Mouse (Mus musculus): Measurements from ENCODE around the gene Krr1. TPM values are rescaled to one million over a fixed set of nuclear protein-coding genes. Genes with fewer than 3 reads are reported as not detected.
A peak's percentile ranks its signal among the peaks of the same experiment; 100 is the strongest.
"Not testable (repeated sequence)": the region's sequence is repeated elsewhere in the genome, so short reads cannot be mapped to it uniquely, and the experiment has no call there.

The Krr1 gene
- total RNA-seq, 2 experiments from 2014 or later: 39.0 to 41.5 TPM

DNA sequence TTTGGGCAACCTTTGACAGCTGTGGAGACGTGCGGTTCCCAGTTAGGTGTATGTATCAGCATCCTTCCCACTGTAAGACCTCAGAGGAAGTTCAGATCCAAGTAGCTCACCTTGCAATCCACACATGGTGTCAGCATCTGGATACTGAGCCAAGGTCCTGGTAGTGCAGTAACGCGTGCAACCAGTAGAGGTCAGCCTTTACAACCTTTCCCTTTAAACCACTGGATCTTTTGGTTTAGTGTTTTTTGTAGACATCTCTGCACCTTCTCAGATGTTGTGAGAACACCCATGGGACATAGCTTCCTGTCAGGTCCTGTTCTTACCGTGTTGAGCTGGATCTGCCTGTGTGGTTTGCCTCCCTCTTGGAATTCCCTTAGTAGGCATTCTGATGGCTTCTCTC lies 5.1 kb downstream of the Krr1 start:
- peak; percentile 57 to 59 for DNase-seq

DNA sequence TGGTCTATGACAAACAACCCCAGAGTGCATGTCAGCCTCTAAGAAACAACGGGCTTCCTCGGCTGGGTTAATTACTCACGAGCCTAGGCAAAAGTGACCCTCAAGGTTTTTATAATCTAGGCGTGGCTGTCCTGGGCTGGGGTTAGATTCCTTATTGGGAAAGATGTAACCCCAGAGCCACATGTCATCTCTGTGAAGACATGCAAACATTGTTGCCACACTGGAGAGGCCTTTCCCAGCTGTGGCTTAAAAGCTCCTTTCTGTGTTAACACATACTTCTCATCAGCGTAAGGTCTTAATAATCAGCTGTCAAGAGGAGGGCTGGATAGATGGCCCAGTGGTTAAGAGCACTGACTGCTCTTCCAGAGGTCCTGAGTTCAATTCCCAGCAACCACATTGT lies 10.6 kb downstream of the Krr1 start:
- no peak for DNase-seq

DNA sequence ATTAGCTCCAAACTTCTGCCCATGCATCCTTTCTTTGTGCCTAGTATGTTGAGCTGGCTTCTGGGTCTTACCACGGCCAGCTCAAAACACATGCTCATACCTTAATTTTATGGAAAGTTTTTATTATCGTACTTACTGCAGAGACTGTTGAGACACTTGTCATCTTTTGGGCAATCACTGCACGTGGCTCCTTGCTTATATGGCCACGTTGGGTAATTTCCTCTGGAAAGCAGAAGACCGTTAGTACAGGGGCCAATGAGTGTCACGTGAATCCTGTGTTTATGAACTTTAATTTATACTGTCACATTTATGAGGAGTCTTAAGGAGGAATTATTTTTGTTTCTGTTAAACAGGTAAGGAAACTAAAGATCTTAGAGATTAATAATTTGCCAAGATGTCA lies 14.0 kb downstream of the Krr1 start:
- no peak for DNase-seq

DNA sequence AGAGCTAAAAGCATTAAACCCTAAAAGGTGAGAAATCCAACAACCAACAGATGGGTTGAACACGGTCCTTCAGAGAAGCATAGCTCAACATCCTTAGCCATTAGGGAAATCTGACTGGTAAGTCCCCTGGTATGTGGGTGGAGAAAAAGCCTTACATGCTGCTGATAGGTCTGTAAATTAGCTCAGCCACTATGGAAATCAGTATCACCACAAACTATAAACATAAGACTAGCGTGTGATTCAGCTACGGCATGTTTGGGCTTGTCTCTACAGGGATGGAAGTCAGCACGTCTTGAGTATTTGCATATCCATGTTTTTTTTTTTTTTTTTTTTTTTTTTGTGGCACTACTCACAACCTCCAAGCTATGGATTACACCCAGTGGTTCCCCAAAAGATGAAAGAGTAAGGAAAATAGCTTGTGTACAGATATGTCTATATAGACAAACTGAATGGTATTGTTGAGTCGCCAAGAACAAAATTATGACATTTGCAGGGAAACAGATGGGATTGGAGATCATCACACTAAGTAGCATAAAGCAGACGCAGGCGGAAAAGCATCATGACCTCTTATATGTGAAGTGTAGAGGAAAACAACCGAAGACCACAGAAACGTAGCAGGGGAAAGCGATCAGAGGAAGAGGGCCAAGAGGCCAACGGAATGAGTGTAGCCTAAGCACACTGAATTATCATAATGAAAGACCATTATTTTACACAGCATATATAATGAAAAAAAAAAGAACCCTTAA lies 23.5 kb downstream of the Krr1 start:
- no peak for DNase-seq

DNA sequence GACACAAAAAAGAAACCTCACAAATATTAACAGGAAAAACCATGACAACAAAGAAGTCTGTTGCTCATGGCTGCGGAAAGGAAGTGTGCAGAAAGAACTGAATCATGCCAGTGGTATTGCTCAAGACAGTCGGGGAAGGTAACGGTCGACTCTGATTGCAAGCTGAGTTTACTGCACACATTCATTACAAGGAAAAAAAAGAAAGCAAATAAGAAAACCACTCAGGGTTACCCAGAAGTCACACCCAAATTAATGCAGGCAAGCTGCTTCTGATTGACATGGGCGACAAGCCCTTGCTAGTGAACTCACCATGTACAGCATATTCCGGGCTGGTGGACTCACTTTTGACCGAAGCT lies 24.1 kb downstream of the Krr1 start:
- DNase-seq: no peak

DNA sequence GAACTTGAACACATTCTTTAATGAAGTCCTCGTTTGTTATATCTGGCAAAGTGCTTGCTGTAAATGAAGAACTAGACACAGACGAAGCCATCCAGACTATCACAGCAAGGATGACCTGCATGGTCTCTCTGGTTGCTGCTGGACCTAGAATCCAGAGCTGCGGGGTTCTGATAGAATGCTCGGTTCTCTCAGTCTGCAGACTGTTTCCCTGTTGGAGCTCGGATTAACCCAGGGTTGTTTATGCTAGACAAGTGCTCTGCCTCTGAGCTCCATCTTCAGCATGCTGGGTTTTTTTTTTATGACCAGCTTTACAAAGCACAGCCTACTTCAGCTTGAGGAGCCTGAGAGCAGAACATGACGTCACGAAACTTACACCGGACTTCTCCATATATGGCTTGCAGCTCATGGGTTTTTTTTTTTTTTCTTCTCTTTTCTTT lies 24.5 kb downstream of the Krr1 start:
- DNase-seq: no peak

DNA sequence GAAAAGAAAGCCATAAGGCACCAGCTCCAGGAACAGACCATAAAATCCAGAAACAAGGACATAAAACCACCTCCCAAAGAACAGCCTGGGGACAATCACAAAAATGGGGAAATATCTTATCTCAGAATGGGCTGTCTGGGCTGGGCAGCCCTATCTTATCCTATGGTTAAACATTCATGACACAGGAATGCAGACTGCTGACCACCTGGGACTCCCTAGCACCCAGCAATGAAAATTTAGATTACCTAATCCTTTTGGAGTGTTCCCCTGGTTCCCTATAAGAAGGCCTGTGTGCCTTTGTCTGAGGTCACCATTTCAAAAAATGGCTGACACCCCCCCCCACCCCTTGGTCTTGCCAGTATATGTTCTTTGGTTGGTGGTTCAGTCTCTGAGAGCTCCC lies 25.2 kb downstream of the Krr1 start:
- DNase-seq: no peak

DNA sequence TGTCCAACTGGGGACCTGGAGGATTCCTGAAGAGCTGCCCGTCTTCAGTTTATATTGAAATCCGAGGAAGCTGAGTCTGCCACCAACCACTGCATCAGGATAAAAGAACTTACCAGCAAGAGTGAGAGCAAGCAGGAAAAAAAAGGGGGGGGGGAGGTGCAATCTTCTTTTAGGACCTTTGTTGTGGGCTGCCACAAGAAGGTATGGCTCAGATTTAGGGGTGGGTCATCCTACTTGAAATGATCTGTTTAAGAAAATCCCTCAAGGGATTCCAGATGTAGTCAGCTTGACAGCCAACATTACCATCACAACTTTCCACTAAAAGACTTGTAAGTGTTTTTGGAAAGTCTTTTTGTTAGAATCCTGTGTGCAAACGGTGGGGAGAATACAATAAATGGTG lies 27.3 kb downstream of the Krr1 start:
- no peak for DNase-seq

DNA sequence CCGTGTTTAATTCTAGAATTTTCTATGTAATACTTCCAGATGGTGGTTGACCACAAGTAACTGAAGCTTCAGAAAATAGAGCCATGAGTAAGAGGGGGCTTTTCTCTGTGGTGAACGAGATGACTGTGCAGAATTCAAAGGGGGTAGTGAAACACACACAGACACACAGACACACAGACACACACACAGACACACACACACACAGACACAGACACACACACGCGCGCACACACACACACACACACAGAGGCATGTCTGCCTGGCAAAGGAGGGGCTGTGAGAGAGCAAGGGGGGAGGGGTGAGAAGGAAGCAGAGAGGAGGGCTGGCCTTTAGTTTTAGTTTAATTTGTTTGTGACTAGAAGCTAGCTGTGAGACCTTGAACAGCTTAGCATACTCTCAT lies 28.1 kb downstream of the Krr1 start:
- no peak for DNase-seq

DNA sequence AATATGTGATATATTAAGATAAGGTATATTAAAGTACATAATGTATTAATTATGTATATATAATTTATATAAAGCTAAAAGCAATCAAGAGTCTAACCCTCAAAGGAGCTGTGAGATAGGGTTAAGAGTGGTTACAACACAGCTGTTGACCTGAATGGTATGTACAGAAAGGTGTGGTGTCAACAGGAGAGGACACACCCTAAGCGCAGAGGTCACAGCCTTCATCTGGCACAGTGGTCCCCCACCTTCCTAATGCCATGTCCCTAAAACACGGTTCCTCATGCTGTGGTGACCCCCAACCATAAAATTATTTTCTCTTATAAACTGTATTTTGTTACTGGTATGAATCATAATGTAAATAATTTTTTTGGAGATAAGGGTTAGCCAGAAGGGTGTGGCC lies 28.9 kb downstream of the Krr1 start:
- DNase-seq: no peak

DNA sequence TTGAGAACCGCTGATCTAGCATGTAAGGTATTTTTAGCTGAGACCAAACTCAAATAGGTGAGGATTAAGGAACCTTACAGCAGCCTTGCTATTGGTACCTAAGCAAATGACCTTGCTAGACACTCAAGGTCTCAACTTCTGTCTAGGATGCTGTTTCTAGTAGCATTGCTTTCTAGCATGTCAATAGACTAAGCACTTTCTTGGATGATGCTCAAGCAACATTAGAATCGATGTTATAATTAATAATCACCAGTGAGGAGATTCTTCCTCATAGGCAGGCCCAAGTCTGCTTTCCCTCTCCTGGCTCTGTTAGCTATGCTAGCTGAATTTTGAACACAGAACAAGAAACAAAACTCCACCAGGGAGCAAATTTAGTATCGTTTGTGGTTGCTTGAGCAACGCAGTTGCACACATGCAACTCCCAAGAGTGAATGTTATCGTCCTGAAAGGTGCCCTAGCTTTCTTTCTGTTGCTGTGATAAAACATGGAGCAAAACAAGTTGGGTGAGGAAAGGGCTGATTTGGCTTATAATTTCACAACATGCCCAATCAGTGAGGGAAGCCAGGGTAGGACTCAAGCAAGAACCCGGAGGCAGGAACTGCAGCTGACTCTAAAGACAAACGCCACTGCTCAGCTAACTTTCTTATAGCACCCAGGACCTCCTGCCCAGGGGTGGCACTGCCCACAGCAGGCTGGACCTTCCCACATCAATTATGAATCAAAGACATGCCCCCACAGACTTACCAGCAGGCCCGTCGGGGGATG lies 29.5 kb downstream of the Krr1 start:
- DNase-seq: no peak

DNA sequence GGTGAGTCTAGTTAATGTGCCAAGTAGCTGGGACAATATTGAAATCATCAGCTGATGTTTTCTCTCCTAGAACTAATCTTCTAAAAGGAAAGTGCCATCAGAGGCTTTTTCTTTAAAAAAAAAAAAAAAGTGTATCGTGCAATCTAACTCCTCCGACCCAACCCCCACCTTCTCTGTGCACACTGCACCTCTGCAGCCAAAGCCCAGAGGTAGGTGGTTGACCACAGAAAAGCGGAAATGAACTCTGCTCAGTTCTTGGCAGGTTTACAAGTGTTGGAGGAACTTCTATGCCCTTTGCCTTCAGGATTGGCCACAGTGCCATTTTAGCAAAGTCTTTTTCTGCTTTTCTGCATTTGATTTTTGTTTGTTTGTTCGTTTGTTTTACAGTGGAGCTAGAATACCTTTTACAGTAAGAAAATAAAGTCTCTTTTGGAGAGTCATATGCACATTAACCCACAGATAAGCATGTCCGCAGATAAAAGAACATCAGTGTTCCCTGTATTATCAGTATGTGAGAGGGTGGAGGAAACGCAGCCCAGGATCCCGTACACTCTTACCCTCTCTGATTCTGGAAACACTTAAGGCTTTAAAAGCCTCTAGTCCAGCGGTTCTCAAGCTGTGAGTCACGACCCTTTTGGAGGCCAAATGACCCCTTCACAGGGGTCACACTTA lies 30.2 kb downstream of the Krr1 start, which contains the start of gene Glipr1:
Gene Glipr1, minus strand, starts transcription at position 88 of the 672 bp plus-strand sequence.
- peak in 1 of 2 experiments; percentile 19 for DNase-seq

DNA sequence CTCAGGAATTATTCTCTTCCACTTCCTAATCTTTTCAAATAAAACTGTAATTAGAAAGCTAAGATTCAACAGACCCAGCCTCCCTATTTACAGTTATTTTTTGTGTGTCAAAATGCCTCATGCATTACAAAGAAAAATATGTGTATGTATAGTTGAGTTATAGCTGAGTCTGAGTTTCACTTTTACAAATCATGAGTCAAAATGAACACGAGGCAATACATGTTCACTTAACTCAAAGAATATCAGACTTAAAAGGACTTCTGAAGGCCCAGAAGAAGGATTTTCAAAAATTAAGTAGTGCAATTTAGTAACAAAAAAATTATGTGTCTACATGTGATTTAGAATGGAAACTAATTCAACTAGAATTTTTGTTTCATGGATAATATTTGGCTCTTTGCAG lies 37.0 kb downstream of the Krr1 start:
- not testable (repeated sequence) for DNase-seq

DNA sequence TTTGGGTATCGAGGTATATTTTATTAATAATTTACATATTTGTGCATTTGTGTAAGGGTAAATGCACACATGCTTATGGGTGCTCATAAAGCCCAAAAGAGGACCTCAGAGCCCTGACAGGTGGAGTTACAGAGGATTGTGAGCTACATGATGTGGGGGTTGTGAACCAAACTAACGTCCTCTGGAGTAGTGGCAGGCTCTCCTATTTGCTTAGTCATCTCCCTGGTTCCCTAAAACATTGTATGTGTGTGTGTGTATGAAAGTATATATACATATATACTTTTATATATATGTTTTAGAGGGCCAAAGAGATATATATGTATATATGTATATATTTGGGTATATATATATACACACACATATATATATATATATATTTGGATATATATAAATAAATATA lies 51.1 kb downstream of the Krr1 start:
- DNase-seq: no peak

DNA sequence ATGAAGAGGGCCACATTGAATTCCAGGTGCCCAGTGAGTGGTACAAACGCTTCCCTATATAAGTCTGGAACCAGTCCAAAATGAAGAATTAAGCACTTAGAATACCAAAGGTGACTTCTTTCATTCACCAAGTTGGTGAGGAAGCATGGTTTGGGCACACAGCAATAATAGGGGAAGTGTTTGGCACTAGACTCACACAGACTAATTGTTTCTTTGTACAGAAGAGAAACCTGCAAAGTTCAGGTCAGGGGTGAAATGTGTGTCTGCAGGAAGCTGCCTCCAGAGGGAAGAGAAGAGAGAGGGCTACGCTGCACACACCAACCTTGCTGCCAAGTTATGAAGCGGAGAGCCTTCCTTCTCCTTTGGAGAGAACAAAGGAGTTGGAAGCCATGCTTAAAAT lies 56.2 kb downstream of the Krr1 start:
- not testable (repeated sequence) for DNase-seq

Other genes with a start within 250 kb of the Krr1 start
- gene Glipr1, start 30.0 kb downstream of the Krr1 start, total RNA-seq (2021): 1 to 10 TPM; 1.5 to 2.1 TPM
- not detected for gene Glipr1l1, start 87.5 kb downstream of the Krr1 start, total RNA-seq (2021)
- not detected for gene Glipr1l2, start 110.7 kb downstream of the Krr1 start, total RNA-seq (2021)
- not detected for gene Glipr1l3, start 187.7 kb downstream of the Krr1 start, total RNA-seq (2021)
- gene Caps2, start 191.0 kb downstream of the Krr1 start, total RNA-seq (2021): not detected

Measured in adrenal gland, postnatal 36 days (tissue).